Mouse (Mus musculus) activated CD4-positive, CD25-positive, alpha-beta regulatory T cell, adult 9 weeks (primary cell): ENCODE data around the gene Nr1d2. TPM values are rescaled to one million over a fixed set of nuclear protein-coding genes. Genes with fewer than 3 reads are reported as not detected.

Experiments used
- polyA plus RNA-seq: library from polyadenylated mRNA; unstranded; fragments of 100-300 nt; shearing (Covaris generic); gene quantifications from one replicate; pipeline ENCODE4 v1.2.1, GENCODE M21; 2017

Nr1d2 gene
- 10.4 TPM for polyA plus RNA-seq

DNA sequence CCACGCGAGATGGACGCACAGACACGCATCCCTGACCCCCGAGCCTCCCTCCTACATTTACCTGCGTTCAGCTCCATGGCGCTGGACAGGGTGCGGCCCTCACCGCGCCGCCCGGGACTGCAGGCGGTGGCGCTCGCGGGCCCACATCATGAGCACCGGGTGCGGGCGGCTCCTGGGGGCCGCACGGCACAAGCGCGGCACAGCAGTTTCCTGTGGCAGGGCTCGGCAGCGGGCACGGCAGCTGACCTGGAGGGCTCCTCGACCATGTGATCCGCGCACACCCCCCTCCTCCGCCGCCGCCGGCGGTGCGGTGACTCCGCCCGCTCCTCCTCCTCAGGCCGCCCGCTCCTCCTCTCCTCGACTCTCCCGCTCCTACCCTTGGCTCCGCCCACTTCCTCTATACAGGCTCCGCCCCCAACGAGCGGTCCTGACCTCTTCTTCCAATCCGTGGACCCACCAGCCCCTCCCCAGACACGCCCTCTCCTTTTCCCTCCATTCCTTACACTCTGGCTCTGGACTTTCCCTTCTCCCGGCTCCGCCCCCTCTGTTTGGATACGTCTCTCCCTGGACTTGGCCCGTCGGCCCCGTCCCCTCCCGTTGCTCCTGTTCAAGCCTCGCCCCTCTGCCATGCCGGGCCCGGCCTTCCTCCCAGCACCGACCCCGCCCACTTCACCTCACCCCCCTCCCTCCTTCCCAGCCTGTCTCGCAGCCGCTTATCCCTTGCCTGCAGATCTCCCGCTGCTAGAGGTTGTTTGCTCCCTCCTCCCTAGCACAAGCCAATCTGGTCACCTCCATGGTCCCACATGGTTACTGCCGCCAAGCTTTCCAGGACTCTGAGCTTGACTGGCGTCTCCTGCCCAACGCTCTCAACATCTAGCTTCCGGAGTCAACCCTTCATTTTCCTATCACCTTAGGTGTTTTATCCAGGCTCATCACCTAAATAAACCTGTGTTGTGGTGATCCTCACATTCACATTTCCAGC is at the start of gene Nr1d2:
Gene Nr1d2 (minus strand): TSS at position 378 of the 982 bp plus-strand sequence.

GRCm38 (mm10) chr14:18270529-18271441 is 31.9 kb upstream of the Nr1d2 start, which contains the start of the genes Nkiras1 and Rpl15:
Nkiras1 (plus strand) TSS chr14:18271136.
Rpl15 (minus strand) TSS chr14:18271391.

Other genes starting within 250 kb of the Nr1d2 start
- 23.0 TPM for gene Nkiras1, start 32.0 kb upstream of the Nr1d2 start, polyA plus RNA-seq
- gene Rpl15, start 32.3 kb upstream of the Nr1d2 start, polyA plus RNA-seq, result 736 TPM
- 105 TPM for gene Ube2e1, start 92.7 kb upstream of the Nr1d2 start, polyA plus RNA-seq